Mouse (Mus musculus): ENCODE results near the gene Tsacc. TPM values are rescaled to one million over a fixed set of nuclear protein-coding genes. Genes with fewer than 3 reads are reported as not detected.
A peak's percentile ranks its signal among the peaks of the same experiment; 100 is the strongest.

The Tsacc gene
- polyA plus RNA-seq, 1 experiment from 2014 or later, result 10.8 TPM

- Histone ChIP-seq H3K4me1 (ENCODE audit: insufficient read depth, low read depth, low read length) (no peaks in the 10 kb centered on the region), H3K9ac (replicated peaks; ENCODE audit: low read depth) (no peak overlapping the region), H3K27me3 (replicated peaks; ENCODE audit: insufficient read depth, low read length) (0 out of 2 replicates have a peak, but pooled peaks cover 14% of the 10 kb centered on the region), H3K4me2 (replicated peaks; ENCODE audit: low read depth, low read length) (no peak overlapping the region), H3K36me3 (ENCODE audit: insufficient read depth, low read length) (no peaks in the 10 kb centered on the region), H3K9me3 (ENCODE audit: low read length) (no peaks in the 10 kb centered on the region), H3K4me3 (ENCODE audit: low read depth, low read length) (no peak overlapping the region), H3K27ac (ENCODE audit: low read length) (no peak overlapping the region)
- no peak for TF ChIP-seq EP300 (IDR thresholded peaks at IDR 0.05)
- TF ChIP-seq CTCF (IDR thresholded peaks at IDR 0.05), result no peak
- no peak; the same call in 1 of the 2 replicates for ATAC-seq
- no peak for DNase-seq (ENCODE audit: low spot score)
- WGBS, result 52% methylated on average over 7 of the region's 7 CpGs
Observed at GRCm38 (mm10) chr3:88256382-88256781, 40.4 kb downstream of the Tsacc start.

- Histone ChIP-seq H3K36me3 (ENCODE audit: insufficient read depth, low read length) (no peaks in the 10 kb centered on the region), H3K27ac (ENCODE audit: low read length) (no peak overlapping the region), H3K9me3 (ENCODE audit: low read length) (no peaks in the 10 kb centered on the region), H3K27me3 (replicated peaks; ENCODE audit: insufficient read depth, low read length) (0 out of 2 replicates have a peak, but pooled peaks cover 14% of the 10 kb centered on the region), H3K4me3 (ENCODE audit: low read depth, low read length) (no peak overlapping the region), H3K9ac (replicated peaks; ENCODE audit: low read depth) (no peak overlapping the region), H3K4me2 (replicated peaks; ENCODE audit: low read depth, low read length) (no peak overlapping the region), H3K4me1 (ENCODE audit: insufficient read depth, low read depth, low read length) (no peaks in the 10 kb centered on the region)
- WGBS, result 52% methylated on average over 6 of the region's 6 CpGs
- peak; percentile 71 for ATAC-seq
- peak; percentile 70 for DNase-seq (ENCODE audit: low spot score)
- TF ChIP-seq EP300 (IDR thresholded peaks at IDR 0.05), result no peak
- TF ChIP-seq CTCF (IDR thresholded peaks at IDR 0.05), result no peak
Observed at GRCm38 (mm10) chr3:88255950-88256349, 40.8 kb downstream of the Tsacc start.

GRCm38 (mm10) chr3:88254268-88254926 lies 42.4 kb downstream of the Tsacc start, which contains the start of gene Rhbg:
TSS of gene Rhbg (minus strand) at chr3:88254709.
- WGBS, result 2% methylated on average over 34 of the region's 34 CpGs
- Histone ChIP-seq H3K9me3 (ENCODE audit: low read length) (no peaks in the 10 kb centered on the region), H3K27me3 (replicated peaks; ENCODE audit: insufficient read depth, low read length) (0 out of 2 replicates have a peak, but pooled peaks cover 14% of the 10 kb centered on the region), H3K4me1 (ENCODE audit: insufficient read depth, low read depth, low read length) (no peaks in the 10 kb centered on the region), H3K4me2 (replicated peaks; ENCODE audit: low read depth, low read length) (peak within 1 kb of the TSS; percentile 64), H3K9ac (replicated peaks; ENCODE audit: low read depth) (no peak within 1 kb of the TSS; the same call in 1 of the 2 replicates), H3K27ac (ENCODE audit: low read length) (no peak within 1 kb of the TSS), H3K36me3 (ENCODE audit: insufficient read depth, low read length) (no peaks in the 10 kb centered on the region), H3K4me3 (ENCODE audit: low read depth, low read length) (peak within 1 kb of the TSS; percentile 50)
- peak; percentile 17; the same call in 1 of the 2 replicates for TF ChIP-seq CTCF (IDR thresholded peaks at IDR 0.05)
- no peak for TF ChIP-seq EP300 (IDR thresholded peaks at IDR 0.05)
- ATAC-seq (peak; percentile 90), DNase-seq (ENCODE audit: low spot score) (peak; percentile 71)

- Histone ChIP-seq H3K27me3 (replicated peaks; ENCODE audit: insufficient read depth, low read length) (0 out of 2 replicates have a peak, but pooled peaks cover 14% of the 10 kb centered on the region), H3K9ac (replicated peaks; ENCODE audit: low read depth) (no peak overlapping the region), H3K36me3 (ENCODE audit: insufficient read depth, low read length) (no peaks in the 10 kb centered on the region), H3K4me2 (replicated peaks; ENCODE audit: low read depth, low read length) (no peak overlapping the region), H3K4me1 (ENCODE audit: insufficient read depth, low read depth, low read length) (no peaks in the 10 kb centered on the region), H3K4me3 (ENCODE audit: low read depth, low read length) (no peak overlapping the region), H3K9me3 (ENCODE audit: low read length) (no peaks in the 10 kb centered on the region), H3K27ac (ENCODE audit: low read length) (no peak overlapping the region)
- no peak for ATAC-seq
- DNase-seq (ENCODE audit: low spot score), result no peak
- TF ChIP-seq EP300 (IDR thresholded peaks at IDR 0.05), result no peak
- TF ChIP-seq CTCF (IDR thresholded peaks at IDR 0.05), result no peak
- 74% methylated on average over 6 of the region's 6 CpGs for WGBS
Observed at GRCm38 (mm10) chr3:88252739-88253138, 44.1 kb downstream of the Tsacc start.

GRCm38 (mm10) chr3:88248406-88248805 lies 48.4 kb downstream of the Tsacc start:
- H3K27me3 ChIP-seq (replicated peaks; ENCODE audit: insufficient read depth, low read length), result peaks cover 11% of the 10 kb centered on the region
- no peaks in the 10 kb centered on the region for H3K9me3 ChIP-seq (ENCODE audit: low read length)
- no peak overlapping the region for H3K9ac ChIP-seq (replicated peaks; ENCODE audit: low read depth)
- no peaks in the 10 kb centered on the region for H3K36me3 ChIP-seq (ENCODE audit: insufficient read depth, low read length)
- H3K27ac ChIP-seq (ENCODE audit: low read length), result no peak overlapping the region
- 72% methylated on average over 11 of the region's 11 CpGs for WGBS
- H3K4me1 ChIP-seq (ENCODE audit: insufficient read depth, low read depth, low read length), result no peaks in the 10 kb centered on the region
- no peak overlapping the region for H3K4me2 ChIP-seq (replicated peaks; ENCODE audit: low read depth, low read length)
- TF ChIP-seq CTCF (IDR thresholded peaks at IDR 0.05) (no peak), EP300 (IDR thresholded peaks at IDR 0.05) (no peak)
- no peak overlapping the region for H3K4me3 ChIP-seq (ENCODE audit: low read depth, low read length)
- ATAC-seq, result no peak
- DNase-seq (ENCODE audit: low spot score), result no peak

GRCm38 (mm10) chr3:88247666-88248065 lies 49.1 kb downstream of the Tsacc start:
- Histone ChIP-seq H3K9ac (replicated peaks; ENCODE audit: low read depth) (no peak overlapping the region), H3K4me2 (replicated peaks; ENCODE audit: low read depth, low read length) (no peak overlapping the region), H3K36me3 (ENCODE audit: insufficient read depth, low read length) (no peaks in the 10 kb centered on the region), H3K4me1 (ENCODE audit: insufficient read depth, low read depth, low read length) (no peaks in the 10 kb centered on the region), H3K9me3 (ENCODE audit: low read length) (no peaks in the 10 kb centered on the region), H3K27ac (ENCODE audit: low read length) (no peak overlapping the region), H3K4me3 (ENCODE audit: low read depth, low read length) (no peak overlapping the region), H3K27me3 (replicated peaks; ENCODE audit: insufficient read depth, low read length) (peaks cover 12% of the 10 kb centered on the region)
- ATAC-seq (no peak), DNase-seq (ENCODE audit: low spot score) (no peak)
- TF ChIP-seq EP300 (IDR thresholded peaks at IDR 0.05) (no peak), CTCF (IDR thresholded peaks at IDR 0.05) (no peak)
- WGBS, result 53% methylated on average over 9 of the region's 9 CpGs
